Mouse (Mus musculus) megakaryocyte-erythroid progenitor cell, adult 5-6 weeks (primary cell): ENCODE data around the gene Rims1. TPM values are rescaled to one million over a fixed set of nuclear protein-coding genes. Genes with fewer than 3 reads are reported as not detected.

Source experiments
- ATAC-seq: replicated peaks from 2 replicates; pipeline ENCODE4 v1.8.0; 2016; ENCODE audit warnings: mild to moderate bottlenecking, inconsistent platforms; ENCODE audit not compliant: severe bottlenecking, poor library complexity, low FRiP score, low TSS enrichment
- total RNA-seq, 2 experiments: library from RNA; stranded (forward) in 1 of 2; stranded (reverse) in 1 of 2; fragments of 200-1000, 215-1000 nt in 1 of 2; fragments of >200 nt in 1 of 2; fragmentation: Nextera tagmentation in 1 of 2; gene quantifications; 2 replicates each; pipeline ENCODE4 v1.2.3; 2014 to 2017

Gene Rims1
- total RNA-seq, 2 experiments from 2014 or later: not detected

DNA sequence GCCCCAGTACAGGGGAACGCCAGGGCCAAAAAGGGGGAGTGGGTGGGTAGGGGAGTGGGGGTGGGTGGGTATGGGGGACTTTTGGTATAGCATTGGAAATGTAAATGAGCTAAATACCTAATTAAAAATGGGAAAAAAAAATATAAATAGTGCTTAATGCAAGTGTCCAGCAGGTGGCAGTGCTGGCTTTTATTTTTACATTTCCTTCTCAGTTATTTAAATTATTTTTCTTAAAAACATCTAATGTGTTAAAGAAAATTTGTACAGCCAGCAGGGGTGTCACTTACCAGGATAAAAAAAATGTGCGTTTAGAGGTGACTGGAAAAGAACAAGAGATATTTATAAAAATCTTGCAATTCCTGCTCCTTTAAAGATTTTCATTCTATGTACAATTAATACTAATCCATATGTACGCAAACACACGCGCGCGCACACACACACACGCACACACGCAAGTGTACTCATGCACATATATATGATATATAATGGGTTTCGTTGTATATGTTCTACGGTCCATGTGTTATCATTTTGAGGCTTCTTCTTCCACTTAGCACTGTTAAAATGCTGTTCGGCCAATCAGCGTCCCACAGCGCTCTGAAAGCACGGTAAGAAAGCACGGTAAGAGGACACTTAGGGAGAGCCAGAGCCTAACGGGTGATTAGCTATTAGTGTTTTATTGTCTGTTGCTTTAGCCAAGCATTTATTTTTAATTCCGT, 201.3 kb downstream of the Rims1 start:
- no peak for ATAC-seq

DNA sequence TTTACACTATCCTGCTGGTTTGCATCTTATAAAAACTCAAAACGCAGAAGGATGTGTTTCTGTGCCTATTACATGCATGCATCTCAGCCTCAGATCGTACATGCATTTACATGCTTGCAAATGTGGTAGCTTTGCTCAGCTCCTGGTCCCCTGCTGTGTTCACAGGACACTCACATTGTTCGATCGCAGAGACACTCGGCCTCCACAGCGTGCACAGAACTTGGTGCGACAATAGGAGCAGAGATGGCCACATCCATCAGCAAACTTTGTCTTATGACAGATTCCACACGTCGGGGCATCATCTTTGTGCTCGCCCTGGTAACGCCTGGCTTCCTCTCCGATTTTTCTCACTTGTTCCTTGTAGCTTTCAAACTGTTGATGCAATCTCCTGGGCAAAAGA, 209.6 kb downstream of the Rims1 start:
- no peak for ATAC-seq

DNA sequence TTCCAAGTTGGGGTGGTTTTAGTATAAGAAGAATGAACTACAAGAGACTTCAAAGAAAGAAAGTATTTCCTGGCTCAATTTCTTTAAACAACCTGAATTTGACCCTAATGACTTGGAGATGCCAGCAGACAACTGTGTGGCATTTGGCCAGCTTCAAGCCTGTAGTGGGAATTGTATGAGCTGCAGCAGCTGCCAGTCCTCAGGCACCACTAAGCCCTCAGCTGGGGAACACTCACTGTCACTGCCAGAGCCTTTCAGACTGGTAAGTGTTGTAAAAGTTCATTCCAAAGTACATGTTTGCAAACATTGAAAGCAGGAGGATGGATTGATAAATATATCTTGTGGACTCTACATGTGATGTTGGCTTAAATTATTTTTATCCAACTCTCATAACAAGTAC, 211.0 kb downstream of the Rims1 start:
- no peak for ATAC-seq

DNA sequence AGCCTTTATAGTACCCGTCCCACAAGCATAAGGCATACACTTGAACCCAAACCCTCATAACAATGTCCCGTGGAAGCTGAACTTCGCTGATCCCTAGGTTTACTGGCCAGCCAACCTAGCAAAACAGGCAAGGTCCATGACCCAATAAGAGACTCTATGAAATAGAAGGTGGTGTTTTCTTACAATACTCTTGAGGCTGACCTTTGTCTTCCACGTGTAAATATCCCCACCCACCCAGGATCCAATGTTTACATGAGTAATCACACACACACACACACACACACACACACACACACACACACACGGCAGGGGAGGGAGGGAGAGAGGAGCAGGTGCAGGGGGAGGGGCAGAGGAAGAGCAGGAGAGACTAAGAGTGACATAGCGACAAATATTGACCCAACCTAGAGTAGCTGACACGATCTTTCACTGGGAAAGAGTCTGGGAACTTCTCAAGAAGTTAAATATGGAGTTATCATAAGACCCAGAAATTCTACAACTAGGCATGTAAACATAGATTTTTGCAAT, 217.9 kb downstream of the Rims1 start:
- ATAC-seq: no peak

DNA sequence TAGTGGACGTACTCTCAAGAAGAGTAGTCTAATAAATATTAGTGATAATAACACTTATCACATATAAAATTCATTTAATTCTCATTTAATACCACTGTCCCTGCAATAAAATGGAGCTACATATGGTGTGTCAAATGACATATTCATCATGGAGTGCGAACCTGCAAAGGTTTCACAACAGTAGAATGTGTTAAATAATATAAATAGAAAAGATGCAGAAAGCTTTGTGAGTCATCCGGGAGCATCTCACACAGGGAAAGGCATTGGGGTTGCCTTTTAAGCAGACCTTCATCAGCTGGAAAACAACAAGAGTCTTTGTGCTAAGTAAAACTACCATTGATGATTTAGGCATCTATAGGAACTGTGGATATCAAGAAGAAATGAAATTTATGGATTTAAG, 220.2 kb downstream of the Rims1 start:
- ATAC-seq: no peak

DNA sequence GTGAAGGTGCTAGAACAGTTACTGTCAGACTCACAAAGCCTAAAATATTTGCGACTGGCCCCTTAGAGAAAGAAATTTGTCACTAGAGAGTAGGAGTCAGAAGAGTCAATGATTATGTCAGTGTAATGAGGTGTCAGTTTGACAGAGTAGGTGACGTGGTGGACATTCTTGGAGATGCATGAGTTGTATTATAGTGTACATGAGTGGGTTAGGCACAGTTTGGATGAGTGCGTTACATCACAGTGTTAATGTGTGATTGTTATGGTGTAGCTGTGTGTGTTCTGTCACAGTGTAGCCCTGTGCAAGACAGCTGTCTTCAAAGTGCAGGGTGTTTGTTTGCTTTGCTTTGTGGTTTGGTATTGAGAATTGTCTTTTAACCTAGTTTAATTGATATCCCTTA, 226.3 kb downstream of the Rims1 start:
- no peak for ATAC-seq

DNA sequence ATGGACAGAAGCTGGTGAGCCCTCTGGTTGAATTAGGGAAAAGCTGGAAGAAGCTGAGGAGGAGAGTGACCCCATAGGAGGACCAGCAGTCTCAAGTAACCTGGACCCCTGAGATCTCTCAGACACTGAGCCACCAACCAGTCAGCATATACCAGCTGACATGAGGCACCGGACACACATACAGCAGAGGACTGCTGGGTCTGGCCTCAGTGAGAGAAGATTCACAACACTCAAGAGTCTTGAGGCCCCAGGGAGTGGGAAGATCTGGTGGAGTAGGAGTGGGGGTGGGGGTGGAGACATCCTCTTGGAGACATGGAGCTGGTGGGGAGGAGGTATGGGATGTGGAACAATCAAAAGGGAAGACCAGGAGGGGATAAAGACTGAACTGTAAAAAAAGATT, 233.1 kb downstream of the Rims1 start:
- no peak for ATAC-seq

DNA sequence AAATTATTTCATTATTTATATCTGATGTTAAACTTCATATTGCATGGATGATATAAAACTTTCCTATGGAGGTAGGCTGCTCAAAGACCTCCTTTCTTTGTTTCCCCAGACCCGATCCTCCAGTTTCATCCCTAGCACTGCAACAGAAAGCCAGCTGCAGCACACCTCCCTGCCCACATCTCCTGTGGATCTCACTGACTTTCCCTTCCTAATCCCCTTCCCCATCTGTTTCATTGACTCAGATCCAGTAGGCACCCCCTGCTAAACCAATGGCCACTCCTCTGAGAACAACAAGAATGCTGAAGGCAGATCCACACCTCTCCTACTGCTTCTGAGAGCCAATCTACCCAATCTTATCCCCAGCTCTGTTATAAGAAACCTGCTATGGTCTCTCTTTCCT, 259.5 kb downstream of the Rims1 start:
- no peak for ATAC-seq

DNA sequence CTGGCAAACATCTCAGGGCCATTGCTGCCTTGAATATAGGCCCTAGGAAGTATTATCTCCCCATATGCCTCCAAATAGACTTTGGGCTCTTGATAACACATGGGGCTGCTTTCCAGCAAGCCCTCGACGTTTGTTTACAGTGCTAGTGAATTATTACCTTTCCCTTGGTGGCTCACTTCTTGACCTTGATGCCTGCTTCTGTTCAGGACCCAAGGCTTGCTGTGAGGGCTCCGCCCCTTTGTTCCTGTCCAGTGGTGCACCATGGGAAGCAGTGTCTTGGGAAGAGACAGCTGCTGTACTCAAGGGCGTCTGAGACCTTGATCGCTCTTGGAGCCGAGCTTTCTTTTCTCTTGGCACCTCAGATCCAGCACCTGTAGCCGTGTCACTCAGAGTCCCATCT, 267.7 kb downstream of the Rims1 start:
- ATAC-seq: no peak

DNA sequence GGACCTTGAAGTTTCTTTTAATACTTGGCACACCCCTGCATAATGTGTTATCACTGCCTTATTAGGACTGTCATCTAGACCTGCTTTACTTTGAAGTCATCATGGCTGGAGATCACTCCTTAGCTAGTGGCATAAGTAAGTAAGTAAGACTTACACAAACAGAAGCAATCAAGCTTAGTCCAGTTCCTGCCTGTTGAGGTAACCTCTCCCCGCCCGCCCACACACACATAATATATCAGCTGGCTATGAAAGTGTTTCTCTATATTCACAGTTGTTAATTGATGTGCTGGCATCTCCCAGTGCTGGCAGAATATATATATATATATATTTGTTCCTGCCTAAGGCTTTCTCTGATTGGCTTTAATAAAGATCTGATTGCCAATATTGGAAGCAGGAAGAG, 269.0 kb downstream of the Rims1 start:
- no peak for ATAC-seq

DNA sequence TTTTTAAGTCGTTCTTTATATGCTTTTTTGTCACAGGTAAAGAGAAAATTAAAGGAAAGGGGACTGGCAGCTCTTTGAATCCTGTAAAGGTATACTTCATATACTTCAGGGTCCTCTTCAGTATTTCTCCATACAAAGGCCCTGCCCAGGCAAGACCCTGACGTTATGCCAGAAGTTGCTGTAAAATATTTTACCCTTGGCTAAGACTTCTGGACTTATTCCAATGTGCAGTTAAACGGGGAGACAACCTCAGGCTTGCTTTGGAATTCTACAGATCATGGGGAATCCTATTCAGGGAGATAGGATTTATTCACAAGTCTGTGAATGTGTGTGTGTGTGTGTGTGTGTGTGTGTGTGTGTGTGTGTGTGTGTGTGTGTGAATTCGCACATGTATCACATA, 270.7 kb downstream of the Rims1 start:
- no peak for ATAC-seq

DNA sequence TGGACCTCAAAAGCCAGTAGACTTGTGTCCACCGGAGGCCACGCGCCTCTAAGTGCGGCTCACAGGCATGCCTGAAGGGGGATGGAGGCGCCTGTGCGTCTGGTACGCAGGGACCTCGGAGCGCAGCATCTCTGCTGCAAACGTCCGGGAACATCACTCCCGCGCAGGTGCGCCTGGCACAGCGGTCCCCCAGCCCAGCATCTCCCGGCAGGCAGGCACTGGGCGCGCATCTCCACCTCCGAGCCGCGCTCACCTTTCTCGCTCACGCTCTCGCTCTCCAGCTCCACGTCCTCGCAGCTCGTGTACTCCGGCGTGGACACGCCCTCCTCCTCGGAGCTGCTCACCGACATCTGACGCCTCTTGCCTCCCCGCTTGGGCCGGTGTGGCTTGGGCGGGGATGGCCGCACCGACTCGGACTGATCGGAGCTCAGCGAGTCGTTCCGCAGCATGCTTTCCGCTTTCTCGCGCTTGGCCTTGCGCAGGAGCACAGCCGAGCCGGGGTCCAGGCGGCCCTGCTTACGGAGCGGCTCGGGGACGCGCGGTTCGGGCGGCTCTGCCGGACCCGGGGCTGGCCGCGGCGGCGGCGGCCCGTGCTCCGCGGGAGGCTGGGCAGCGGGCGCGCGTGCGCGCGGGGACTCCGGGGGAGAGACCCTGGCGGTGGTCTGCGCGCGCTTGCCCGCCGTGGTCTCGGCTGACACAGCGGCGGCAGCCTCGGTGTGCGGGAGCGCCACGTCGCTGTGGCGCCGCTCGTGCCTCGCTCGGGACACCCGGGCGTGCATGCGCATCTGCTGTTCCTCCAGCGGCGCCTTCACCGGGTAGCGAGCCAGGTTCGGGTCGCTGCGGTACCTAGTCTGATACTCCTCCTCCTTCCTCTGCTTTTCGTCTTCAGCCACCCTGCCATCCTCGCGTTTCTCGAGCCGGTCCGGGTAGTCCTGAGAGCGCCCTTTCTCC, 272.4 kb downstream of the Rims1 start:
- ATAC-seq: no peak

DNA sequence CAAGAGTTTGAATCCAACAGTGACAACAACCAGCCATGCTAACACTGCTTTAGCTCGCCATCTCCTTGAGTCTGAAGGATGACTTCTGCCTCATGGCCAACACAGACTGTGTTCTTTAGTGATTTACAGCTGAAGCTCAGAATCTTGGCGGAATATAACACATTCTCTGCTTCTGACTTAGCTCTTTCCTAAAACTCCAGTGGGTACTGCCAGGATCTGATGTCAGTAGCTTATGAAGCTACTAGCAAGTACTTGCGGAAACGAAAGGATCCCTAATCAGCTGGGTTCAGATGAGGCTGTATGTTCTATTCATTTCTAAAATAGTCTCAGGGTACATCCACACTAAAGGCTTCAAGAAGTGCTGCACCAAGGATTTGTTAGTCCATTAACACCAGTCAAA, 290.7 kb downstream of the Rims1 start:
- no peak for ATAC-seq

DNA sequence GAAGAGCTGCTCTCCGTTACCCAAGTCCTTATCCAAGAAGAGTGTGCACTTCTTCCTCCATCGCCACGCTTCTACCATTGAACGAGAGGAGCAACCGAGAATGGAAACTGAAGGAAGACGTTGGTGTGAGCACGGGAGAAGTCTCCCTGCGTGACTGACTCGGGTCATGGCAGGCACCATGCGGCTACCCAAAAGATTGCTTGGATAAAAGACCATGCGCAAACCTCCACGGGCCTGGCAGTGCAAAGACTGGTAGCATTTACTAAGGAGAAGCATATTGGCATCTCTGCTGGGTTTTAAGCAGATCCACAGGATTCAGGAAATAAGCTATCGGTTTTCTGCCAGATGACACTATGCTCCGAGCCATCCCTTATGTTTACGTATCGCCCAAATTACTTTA, 293.4 kb downstream of the Rims1 start:
- ATAC-seq: no peak

DNA sequence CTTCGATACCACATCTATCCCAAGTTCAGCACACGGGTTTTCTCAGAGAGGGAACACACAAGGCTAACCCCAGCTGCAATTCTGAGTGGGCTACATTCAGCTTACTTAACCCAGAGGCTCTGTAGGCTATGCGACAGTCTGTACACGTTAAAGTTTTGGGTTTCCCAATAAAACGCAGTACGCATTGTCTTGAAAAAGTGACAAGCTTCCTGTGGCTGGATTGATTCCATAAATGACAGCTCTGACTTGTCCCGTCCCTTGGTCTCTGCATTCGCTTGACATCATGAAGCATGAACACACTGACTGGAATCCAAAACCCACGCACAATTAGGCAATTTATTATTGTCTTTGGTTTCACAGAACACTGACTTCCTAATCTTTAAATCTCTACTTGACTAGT, 294.2 kb downstream of the Rims1 start:
- no peak for ATAC-seq

DNA sequence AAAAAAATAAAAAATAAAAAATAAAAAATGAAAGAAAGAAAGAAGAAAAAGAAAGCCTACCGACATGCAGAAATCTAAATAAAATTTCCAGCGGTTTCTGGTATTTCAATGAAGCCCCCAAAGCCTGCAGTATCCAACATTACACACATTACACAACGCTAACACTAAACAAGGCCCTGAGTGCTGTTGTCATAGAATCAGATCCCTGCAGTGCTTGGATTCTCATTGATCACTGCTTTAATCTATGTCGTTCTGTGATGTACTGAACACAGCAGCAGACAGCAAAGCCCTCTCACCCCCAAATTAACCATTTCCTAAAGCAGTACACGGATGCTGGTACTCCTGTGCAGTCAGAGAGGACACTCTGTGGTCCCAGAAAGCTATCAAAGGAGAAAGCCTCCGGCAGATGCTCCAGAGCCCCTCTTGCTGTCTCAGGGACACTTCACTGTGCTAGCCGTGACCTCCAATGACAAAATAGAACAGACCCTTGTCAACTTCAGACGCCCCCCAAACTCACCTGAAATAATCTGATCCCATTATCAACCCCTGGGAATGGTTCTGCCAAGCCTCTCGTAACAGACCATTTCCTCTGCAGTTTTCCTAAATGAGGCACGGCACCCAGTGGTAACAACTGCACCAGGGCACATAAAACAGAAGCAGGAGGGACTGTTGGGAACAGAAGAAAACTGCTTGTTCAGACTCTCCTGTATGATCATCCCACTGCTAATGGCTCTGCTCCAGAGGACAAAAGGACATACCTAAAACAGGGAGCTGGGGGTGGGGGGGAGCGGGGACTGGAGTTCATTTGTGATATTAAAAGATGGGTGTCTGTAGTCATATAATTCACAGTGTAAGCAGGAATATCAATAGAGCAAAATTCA, 296.8 kb downstream of the Rims1 start:
- no peak for ATAC-seq

DNA sequence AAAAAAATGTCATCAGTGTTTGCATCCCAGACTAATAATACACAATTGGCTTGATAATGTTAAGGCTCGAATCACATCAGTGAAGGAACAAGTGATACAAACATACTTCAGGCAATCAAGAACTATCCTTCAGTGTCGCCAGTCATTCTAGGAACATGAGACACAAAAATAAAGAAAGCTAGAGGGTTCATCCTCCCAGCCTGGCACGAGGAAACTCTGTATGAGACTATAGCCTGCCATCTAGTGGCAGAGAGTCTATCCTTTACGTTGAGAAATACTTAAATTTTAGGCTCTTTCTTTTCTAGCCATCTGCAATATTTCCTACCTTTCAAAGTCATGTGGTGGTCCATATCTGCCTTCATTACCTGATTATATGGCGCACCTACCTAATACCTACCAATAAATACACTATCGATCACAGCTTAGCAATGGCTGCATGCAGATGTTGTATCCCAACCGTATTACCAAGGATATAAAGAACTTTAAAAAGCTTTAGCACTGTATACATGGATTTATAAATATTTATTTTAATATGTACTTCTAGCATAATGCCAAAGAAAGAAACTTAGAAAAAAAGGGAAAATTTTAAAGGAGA, 318.4 kb downstream of the Rims1 start:
- no peak for ATAC-seq

DNA sequence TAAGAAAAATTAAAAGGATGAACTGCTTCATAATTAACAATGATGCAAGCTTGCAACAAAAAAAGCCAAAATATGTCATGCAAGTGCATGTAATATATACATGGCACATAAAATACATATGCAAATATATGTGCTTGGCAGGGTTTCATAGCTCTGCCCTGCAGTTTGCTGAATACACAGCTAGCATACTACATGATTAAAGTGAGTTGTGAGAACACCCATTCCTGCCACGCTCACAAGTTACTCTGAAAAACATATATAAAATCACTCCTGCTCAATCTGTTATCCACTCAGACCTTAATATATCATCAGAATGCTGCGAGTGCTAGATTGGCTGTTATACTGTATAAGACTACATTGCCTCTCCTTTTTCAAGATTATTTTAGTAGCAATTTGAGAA, 329.6 kb downstream of the Rims1 start:
- ATAC-seq: no peak

DNA sequence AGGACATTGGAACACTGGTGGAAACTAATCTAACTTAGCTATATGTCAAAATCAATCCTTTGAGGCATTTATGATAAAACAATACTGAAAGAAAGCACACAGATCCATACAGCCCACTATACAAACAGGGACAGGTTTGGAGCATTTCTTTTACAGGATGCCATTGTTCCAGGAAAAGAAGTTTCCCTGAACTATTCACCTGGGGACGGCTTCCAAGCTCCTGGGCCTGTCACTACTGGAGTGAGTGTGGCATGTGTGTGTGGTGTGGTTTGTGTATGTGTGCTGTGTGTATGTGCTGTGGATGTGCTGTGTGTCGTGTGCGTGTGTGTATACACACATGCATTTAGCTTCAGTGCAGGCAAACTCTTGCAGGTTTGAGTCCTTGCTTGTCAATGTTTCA, 338.8 kb downstream of the Rims1 start:
- no peak for ATAC-seq
